Mouse (Mus musculus) CD4-positive, CD25-positive, alpha-beta regulatory T cell, adult 4 months (primary cell): ENCODE results near the gene Ugt1a9. TPM values are rescaled to one million over a fixed set of nuclear protein-coding genes. Genes with fewer than 3 reads are reported as not detected.

Experiments used
- ATAC-seq: one replicate; pipeline ENCODE4 v1.8.0; 2017
- polyA plus RNA-seq, 2 experiments: library from polyadenylated mRNA; unstranded; fragments of 100-300 nt; shearing (Covaris generic); gene quantifications; one replicate each; pipeline ENCODE4 v1.2.1; 2017

Ugt1a9 gene
- polyA plus RNA-seq, 2 experiments from 2014 or later, result not detected

- ATAC-seq, result no peak
Measured at GRCm38 (mm10) chr1:88186325-88186935, 115.8 kb downstream of the Ugt1a9 start.

GRCm38 (mm10) chr1:88192136-88192535 is 121.5 kb downstream of the Ugt1a9 start:
- no peak for ATAC-seq

GRCm38 (mm10) chr1:88195687-88196086 is 125.1 kb downstream of the Ugt1a9 start:
- no peak for ATAC-seq

GRCm38 (mm10) chr1:88197443-88197842 is 126.8 kb downstream of the Ugt1a9 start:
- ATAC-seq, result no peak

- no peak for ATAC-seq
Measured at GRCm38 (mm10) chr1:88199996-88200395, 129.4 kb downstream of the Ugt1a9 start.

- ATAC-seq, result no peak
Measured at GRCm38 (mm10) chr1:88200456-88200855, 129.9 kb downstream of the Ugt1a9 start, which contains the start of gene Ugt1a2. Gene Ugt1a2 (plus strand): TSS chr1:88200601.

- peak; percentile 84 for ATAC-seq
Measured at GRCm38 (mm10) chr1:88205294-88205922, 134.8 kb downstream of the Ugt1a9 start, which contains the start of gene Dnajb3. Gene Dnajb3 (minus strand): TSS chr1:88205782.

- no peak for ATAC-seq
Measured at GRCm38 (mm10) chr1:88206843-88207479, 136.4 kb downstream of the Ugt1a9 start.

GRCm38 (mm10) chr1:88211812-88212211 is 141.2 kb downstream of the Ugt1a9 start, which contains the start of gene Ugt1a1:
Gene Ugt1a1 (plus strand): TSS chr1:88211959.
- no peak for ATAC-seq

- no peak for ATAC-seq
Measured at GRCm38 (mm10) chr1:88212341-88213045, 141.9 kb downstream of the Ugt1a9 start.

GRCm38 (mm10) chr1:88213061-88213460 is 142.5 kb downstream of the Ugt1a9 start:
- ATAC-seq, result no peak

- ATAC-seq, result no peak
Measured at GRCm38 (mm10) chr1:88213766-88214461, 143.3 kb downstream of the Ugt1a9 start.

- ATAC-seq, result no peak
Measured at GRCm38 (mm10) chr1:88214462-88214952, 143.9 kb downstream of the Ugt1a9 start.

GRCm38 (mm10) chr1:88215466-88216380 is 145.1 kb downstream of the Ugt1a9 start:
- ATAC-seq, result no peak

GRCm38 (mm10) chr1:88216551-88216950 is 146.0 kb downstream of the Ugt1a9 start:
- no peak for ATAC-seq

GRCm38 (mm10) chr1:88217144-88217543 is 146.5 kb downstream of the Ugt1a9 start:
- ATAC-seq, result no peak

- ATAC-seq, result no peak
Measured at GRCm38 (mm10) chr1:88217576-88217975, 147.0 kb downstream of the Ugt1a9 start.

- no peak for ATAC-seq
Measured at GRCm38 (mm10) chr1:88218051-88218450, 147.5 kb downstream of the Ugt1a9 start.

GRCm38 (mm10) chr1:88218591-88218990 is 148.0 kb downstream of the Ugt1a9 start:
- no peak for ATAC-seq

- ATAC-seq, result no peak
Measured at GRCm38 (mm10) chr1:88219054-88219453, 148.5 kb downstream of the Ugt1a9 start.

GRCm38 (mm10) chr1:88220336-88220735 is 149.7 kb downstream of the Ugt1a9 start:
- ATAC-seq, result no peak
